Comparison of ENCODE assay signal across 41 mouse cellular contexts in the genomic region with DNA sequence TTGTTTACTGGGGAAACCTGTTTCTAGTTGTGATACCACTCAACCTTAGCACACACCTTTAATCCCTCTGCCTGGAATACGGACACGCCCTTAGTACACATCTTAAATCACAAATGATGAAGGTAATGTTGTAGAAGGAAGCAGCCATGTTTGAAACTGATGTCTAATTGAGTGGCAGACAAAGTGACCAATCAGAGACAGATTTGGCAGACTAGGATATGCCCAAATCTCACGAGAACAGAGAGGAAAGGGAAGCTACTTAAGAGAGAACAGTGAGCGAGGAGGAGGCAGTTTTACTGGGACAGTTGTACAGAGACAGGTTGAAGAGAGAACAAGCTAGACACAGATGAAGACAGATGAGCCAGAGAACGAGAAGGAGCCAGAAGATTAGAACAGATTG. TPM values are rescaled to one million over a fixed set of nuclear protein-coding genes. Genes with fewer than 3 reads are reported as not detected.
DNase-seq lines count a peak whose midpoint lies in the region; ATAC-seq lines count a peak whose summit lies in the region.
"Had no signal": no experiment of that assay in that cellular context is flagged by ENCODE, and none has a peak within 500 bp of the region (broad histone marks: within the 10 kb centered on the region; RNA-seq: fewer than 3 reads in every experiment).

No protein-coding gene starts in this region.

- no peaks in the 10 kb centered on the region for H3K4me1 ChIP-seq in intestine, embryonic 14.5 days (replicated peaks; ENCODE audit: control insufficient read depth, insufficient read depth, low read length)
- H3K4me1 ChIP-seq in intestine, embryonic 16.5 days (ENCODE audit: control insufficient read depth, insufficient read depth, low read length) = no peaks in the 10 kb centered on the region
- H3K4me1 ChIP-seq: forebrain, embryonic 13.5 days; hindbrain, embryonic 15.5 days; midbrain, embryonic 12.5 days; neural tube, embryonic 13.5 days had no signal

- H3K27me3 ChIP-seq in intestine, embryonic 14.5 days (replicated peaks; ENCODE audit: control insufficient read depth, insufficient read depth, low read length) = no peaks in the 10 kb centered on the region
- no peaks in the 10 kb centered on the region for H3K27me3 ChIP-seq in intestine, embryonic 16.5 days (replicated peaks; ENCODE audit: control insufficient read depth, insufficient read depth, low read length)
- H3K27me3 ChIP-seq: forebrain, embryonic 13.5 days; heart, embryonic 13.5 days; hindbrain, embryonic 15.5 days; intestine, embryonic 15.5 days; liver, embryonic 15.5 days; midbrain, embryonic 12.5 days; neural tube, embryonic 13.5 days had no signal

- no peak overlapping the region for H3K9ac ChIP-seq in intestine, embryonic 14.5 days (ENCODE audit: low read length)
- H3K9ac ChIP-seq in intestine, embryonic 16.5 days (ENCODE audit: low read depth, low read length) = no peak overlapping the region
- H3K9ac ChIP-seq: forebrain, embryonic 13.5 days; heart, embryonic 13.5 days; hindbrain, embryonic 15.5 days; intestine, embryonic 15.5 days; liver, embryonic 15.5 days; lung, embryonic 14.5 days; midbrain, embryonic 12.5 days; neural tube, embryonic 13.5 days had no signal

- 84% methylated on average over 5 of the region's 5 CpGs for WGBS in intestine, embryonic 14.5 days
- 80% methylated on average over 5 of the region's 5 CpGs for WGBS in intestine, embryonic 16.5 days

- H3K4me3 ChIP-seq in intestine, embryonic 14.5 days (ENCODE audit: low read depth, low read length) = no peak overlapping the region
- no peak overlapping the region for H3K4me3 ChIP-seq in intestine, embryonic 16.5 days (ENCODE audit: low read length)
- H3K4me3 ChIP-seq: forebrain, embryonic 13.5 days; gastrocnemius, adult 2 months; heart, adult 2 months; heart, embryonic 13.5 days; hindbrain, embryonic 15.5 days; intestine, embryonic 15.5 days; liver, embryonic 15.5 days; midbrain, embryonic 12.5 days; neural tube, embryonic 13.5 days had no signal

- no peaks in the 10 kb centered on the region for H3K36me3 ChIP-seq in intestine, embryonic 14.5 days (ENCODE audit: control insufficient read depth, insufficient read depth, low read length)
- no peaks in the 10 kb centered on the region for H3K36me3 ChIP-seq in intestine, embryonic 16.5 days (ENCODE audit: control insufficient read depth, insufficient read depth, low read length)
- H3K36me3 ChIP-seq: heart, embryonic 13.5 days; hindbrain, embryonic 15.5 days; intestine, embryonic 15.5 days; liver, embryonic 15.5 days; midbrain, embryonic 12.5 days; neural tube, embryonic 13.5 days had no signal

- H3K4me2 ChIP-seq in intestine, embryonic 14.5 days (ENCODE audit: low read length) = no peak overlapping the region
- H3K4me2 ChIP-seq in intestine, embryonic 16.5 days (ENCODE audit: low read depth, low read length) = no peak overlapping the region
- H3K4me2 ChIP-seq: forebrain, embryonic 13.5 days; heart, embryonic 13.5 days; hindbrain, embryonic 15.5 days; intestine, embryonic 15.5 days; liver, embryonic 15.5 days; lung, embryonic 14.5 days; midbrain, embryonic 12.5 days; neural tube, embryonic 13.5 days had no signal

- H3K27ac ChIP-seq in intestine, embryonic 14.5 days (ENCODE audit: low read depth) = no peak overlapping the region
- H3K27ac ChIP-seq in intestine, embryonic 16.5 days (ENCODE audit: low read length) = no peak overlapping the region
- H3K27ac ChIP-seq: forebrain, embryonic 13.5 days; gastrocnemius, adult 2 months; heart, adult 2 months; heart, embryonic 13.5 days; hindbrain, embryonic 15.5 days; intestine, embryonic 15.5 days; kidney, postnatal 0 days; liver, embryonic 15.5 days; midbrain, embryonic 12.5 days; neural tube, embryonic 13.5 days had no signal

- peak; percentile 41 for DNase-seq in intestine, embryonic 14.5 days (ENCODE audit: low spot score)
- DNase-seq in A20 (ENCODE audit: low read depth, low spot score) (peak; percentile 23), MEL-GATA-1-ER (ENCODE audit: extremely low read depth, low read depth) (peak; percentile 1)
- DNase-seq in c-Kit-positive CD71-positive TER-119-positive erythroid progenitor cells, embryonic 14.5 days (ENCODE audit: low spot score) = peak; percentile 2
- DNase-seq in embryo, embryonic 11 days = no peak
- DNase-seq in right cerebral cortex, postnatal 14 days = no peak
- DNase-seq: adrenal gland, adult 2 months; adrenal gland, postnatal 36 days; cerebellum, adult 8-10 months; cerebellum, postnatal 25 days; gastrocnemius, adult 2 months; gastrocnemius, postnatal 36 days; heart, adult 2 months; heart, postnatal 10 days; kidney, adult 8-10 months; kidney, postnatal 4 days; layer of hippocampus, postnatal 36 days; lung, embryonic 14.5 days; lung, postnatal 14 days; right cerebral cortex, postnatal 25 days; spleen, adult 18-20 months; thymus, adult 2 months; thymus, postnatal 36 days had no signal

- ATAC-seq in intestine, embryonic 14.5 days (replicated peaks; ENCODE audit: low FRiP score, low TSS enrichment, low read depth) = no peak
- no peak for ATAC-seq in intestine, embryonic 16.5 days
- no peak for ATAC-seq in megakaryocyte-erythroid progenitor cell, adult 5-6 weeks (replicated peaks; ENCODE audit: low FRiP score, low TSS enrichment, poor library complexity, severe bottlenecking)
- ATAC-seq: forebrain, embryonic 13.5 days; intestine, embryonic 15.5 days had no signal

- H3K9me3 ChIP-seq in intestine, embryonic 14.5 days (ENCODE audit: control insufficient read depth, low read length) = no peaks in the 10 kb centered on the region
- H3K9me3 ChIP-seq in intestine, embryonic 16.5 days (ENCODE audit: control insufficient read depth, low read length) = no peaks in the 10 kb centered on the region
- H3K9me3 ChIP-seq: forebrain, embryonic 13.5 days; heart, embryonic 13.5 days; hindbrain, embryonic 15.5 days; intestine, embryonic 15.5 days; liver, embryonic 15.5 days; midbrain, embryonic 12.5 days; neural tube, embryonic 13.5 days had no signal

RNA-seq across cellular contexts. Expression of a gene that starts 10.6 kb away (rescaled TPM):
- polyA plus RNA-seq in intestine, embryonic 14.5 days (2014; fragmentation: Nextera tagmentation; extraction: Ambion mirVana) = not detected in 2 replicates
- polyA plus RNA-seq in intestine, embryonic 16.5 days (2015; fragmentation: Nextera tagmentation; extraction: Ambion mirVana) = not detected in 2 replicates
- total RNA-seq in megakaryocyte-erythroid progenitor cell, adult 5-6 weeks (2014; fragmentation: Nextera tagmentation) = not detected in 2 replicates
- total RNA-seq in megakaryocyte-erythroid progenitor cell, adult 5-6 weeks (2017) = not detected in 2 replicates
- total RNA-seq: adrenal gland, adult 2 months; adrenal gland, postnatal 36 days; hematopoietic stem cell, adult 5-6 weeks; layer of hippocampus, adult 8-10 months; layer of hippocampus, postnatal 36 days; left cerebral cortex, postnatal 14 days; liver, adult 2 months; megakaryocyte progenitor cell, adult 5-6 weeks had no signal
- polyA plus RNA-seq: adrenal gland, adult 2 months; brain, embryonic 14.5 days; embryonic facial prominence, embryonic 11.5 days; forebrain, embryonic 13.5 days; hindbrain, embryonic 15.5 days; intestine, embryonic 15.5 days; kidney, postnatal 0 days; limb, embryonic 11.5 days; liver, adult 2 months; liver, embryonic 15.5 days; lung, embryonic 14.5 days; midbrain, embryonic 12.5 days; neural tube, embryonic 13.5 days; thymus, adult 2 months had no signal

Comparison
In these comparisons a context has a peak if more than half of its experiments do, and no peak if none do; other contexts are left out.
1. DNase-seq: peak in intestine, embryonic 14.5 days (single experiment), A20 (single experiment), MEL-GATA-1-ER (single experiment) and c-Kit-positive CD71-positive TER-119-positive erythroid progenitor cells, embryonic 14.5 days (single experiment); none in embryo, embryonic 11 days (single experiment) and right cerebral cortex, postnatal 14 days (single experiment).